8 mouse cellular contexts compared by ENCODE assay signal in the genomic region with DNA sequence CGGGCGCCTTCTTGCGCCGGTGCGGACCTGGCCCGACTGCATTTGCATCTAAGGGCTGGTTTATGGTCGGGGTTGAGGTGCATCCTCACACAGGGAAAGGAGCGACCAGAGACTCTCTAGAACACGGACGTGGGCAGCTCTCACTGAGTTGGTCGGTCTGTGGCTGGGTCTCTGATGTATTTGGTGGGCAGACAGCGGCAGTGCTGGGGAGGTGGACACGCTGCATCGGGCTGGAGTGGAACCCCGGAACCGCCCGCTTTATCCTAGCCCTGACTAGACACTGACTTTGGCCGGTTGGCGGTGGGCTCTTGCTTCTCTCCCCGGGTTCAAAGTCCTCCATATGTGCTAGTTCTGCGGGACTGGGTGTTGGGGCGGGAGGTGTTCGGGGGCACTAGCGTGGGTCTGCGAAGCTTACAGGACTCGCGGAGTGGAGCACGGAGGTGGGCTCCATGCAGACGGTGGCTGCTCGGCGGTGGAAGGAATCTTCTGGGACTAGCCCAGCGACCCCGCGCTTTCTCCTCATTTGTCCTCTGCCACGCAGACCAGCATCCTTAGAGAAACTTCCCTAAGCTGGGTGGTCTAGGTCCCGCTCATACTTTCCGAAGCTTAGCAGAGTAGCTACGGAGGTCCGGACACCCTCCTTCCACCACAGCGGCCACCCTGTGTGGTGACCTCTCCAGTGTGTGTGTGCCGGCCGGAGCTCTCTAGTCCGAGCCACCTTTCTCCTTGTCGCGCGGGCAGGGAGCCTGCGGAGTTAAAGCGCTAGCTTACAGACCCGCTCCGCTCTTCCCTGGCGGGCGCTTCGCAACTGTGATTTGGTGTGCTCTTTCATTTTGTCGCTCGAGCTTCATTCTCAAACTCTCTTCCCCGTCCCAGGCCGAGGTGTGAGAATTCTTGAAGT. TPM values are rescaled to one million over a fixed set of nuclear protein-coding genes. Genes with fewer than 3 reads are reported as not detected.
DNase-seq lines count a peak whose midpoint lies in the region; ATAC-seq and TF ChIP-seq lines count a peak whose summit lies in the region.

No protein-coding gene starts in this region.

- peak; percentile 66 for ATAC-seq in kidney, embryonic 16.5 days (ENCODE audit: low FRiP score, low TSS enrichment)
- ATAC-seq in neutrophil, adult 5-6 weeks (ENCODE audit: extremely low read depth, insufficient number of reproducible peaks, low FRiP score, poor library complexity, severe bottlenecking) = peak; percentile 34; the same call in 1 of the 2 replicates

- TF ChIP-seq CTCF in left cerebral cortex, adult 2 months (IDR thresholded peaks at IDR 0.05) = no peak

- H3K36me3 ChIP-seq in heart, embryonic 10.5 days = no peaks in the 10 kb centered on the region
- no peaks in the 10 kb centered on the region for H3K36me3 ChIP-seq in kidney, embryonic 16.5 days (ENCODE audit: insufficient read depth, low read length)

- WGBS in heart, embryonic 10.5 days = under 1% methylated on average over 57 of the region's 57 CpGs
- WGBS in kidney, embryonic 16.5 days = under 1% methylated on average over 57 of the region's 57 CpGs

- H3K9me3 ChIP-seq in heart, embryonic 10.5 days = no peaks in the 10 kb centered on the region
- H3K9me3 ChIP-seq in kidney, embryonic 16.5 days (ENCODE audit: low read length) = no peaks in the 10 kb centered on the region

- H3K27me3 ChIP-seq in heart, embryonic 10.5 days (ENCODE audit: insufficient read depth, poor library complexity, severe bottlenecking) = peaks cover 14% of the 10 kb centered on the region
- H3K27me3 ChIP-seq in kidney, embryonic 16.5 days (ENCODE audit: insufficient read depth, low read length) = peaks cover 10% of the 10 kb centered on the region

- H3K27ac ChIP-seq in left cerebral cortex, adult 2 months = no peak overlapping the region
- H3K27ac ChIP-seq in brown adipose tissue, adult 24 weeks (replicated peaks; ENCODE audit: low read depth, low read length) = no peak overlapping the region
- peak overlapping the region; percentile 84 for H3K27ac ChIP-seq in heart, embryonic 10.5 days
- no peak overlapping the region for H3K27ac ChIP-seq in kidney, embryonic 16.5 days (ENCODE audit: low read length)

- intact Hi-C loops in left cerebral cortex, adult 2 months (cut with DNase I) = loop anchor here (5.0 kb wide), 1 partner anchor 860 kb away; no protein-coding TSS in a partner anchor

- DNase-seq in left cerebral cortex, adult 2 months (ENCODE audit: extremely low spot score in 1 of 2, low spot score in 2 of 2) = peak; percentile 13 to 17
- no peak for DNase-seq in left cerebral cortex, adult 11 months (ENCODE audit: low spot score)
- DNase-seq in heart, embryonic 10.5 days (ENCODE audit: low spot score) = peak; percentile 82
- DNase-seq in lung, postnatal 10 days = peak; percentile 27
- DNase-seq in yolk sac, embryonic 10.5 days (ENCODE audit: low spot score) = peak; percentile 16

- peaks cover 5% of the 10 kb centered on the region; the same call in 1 of the 2 replicates for H3K4me1 ChIP-seq in brown adipose tissue, adult 24 weeks (ENCODE audit: control insufficient read depth, insufficient read depth, insufficient read length, low read length)
- peaks cover 9% of the 10 kb centered on the region for H3K4me1 ChIP-seq in heart, embryonic 10.5 days
- H3K4me1 ChIP-seq in kidney, embryonic 16.5 days (ENCODE audit: insufficient read depth, low read length) = peaks cover 12% of the 10 kb centered on the region; the same call in 1 of the 2 replicates

- H3K4me3 ChIP-seq in left cerebral cortex, adult 2 months = peak overlapping the region; percentile 64
- H3K4me3 ChIP-seq in brown adipose tissue, adult 24 weeks (ENCODE audit: insufficient read depth, low read depth, low read length) = peak overlapping the region; percentile 60
- H3K4me3 ChIP-seq in heart, embryonic 10.5 days = peak overlapping the region; percentile 73
- H3K4me3 ChIP-seq in kidney, embryonic 16.5 days (ENCODE audit: low read length) = peak overlapping the region; percentile 60

- H3K4me2 ChIP-seq in kidney, embryonic 16.5 days (replicated peaks; ENCODE audit: low read depth, low read length) = peak overlapping the region; percentile 96

- peak overlapping the region; percentile 63 for H3K9ac ChIP-seq in kidney, embryonic 16.5 days (replicated peaks; ENCODE audit: low read length)

RNA-seq across cellular contexts. Expression of a gene that starts 1.0 kb away (rescaled TPM):
- total RNA-seq in left cerebral cortex, adult 2 months (2021) = 10 to 100 TPM in 1 of 2 experiments, 1 to 10 TPM in 1; 10.0 to 12.6 TPM
- 0.67 TPM in 1 of 2 replicates, not detected in the other for polyA plus RNA-seq in brown adipose tissue, adult 24 weeks (2012; ENCODE audit: insufficient read depth, insufficient read length, missing spikeins)
- 4.1 and 8.9 TPM in 2 replicates for polyA plus RNA-seq in heart, embryonic 10.5 days (2016; fragmentation: Nextera tagmentation; extraction: Ambion mirVana)
- polyA plus RNA-seq in kidney, embryonic 16.5 days (2015; fragmentation: Nextera tagmentation; extraction: Ambion mirVana) = 8.3 and 9.1 TPM in 2 replicates
- total RNA-seq in neutrophil, adult 5-6 weeks (2017) = 0.37 and 3.5 TPM in 2 replicates
